Mouse (Mus musculus): ENCODE data around the gene Dcun1d2.
"Not testable (repeated sequence)": the region's sequence is repeated elsewhere in the genome, so short reads cannot be mapped to it uniquely, and the experiment has no call there.

Gene Dcun1d2

DNA sequence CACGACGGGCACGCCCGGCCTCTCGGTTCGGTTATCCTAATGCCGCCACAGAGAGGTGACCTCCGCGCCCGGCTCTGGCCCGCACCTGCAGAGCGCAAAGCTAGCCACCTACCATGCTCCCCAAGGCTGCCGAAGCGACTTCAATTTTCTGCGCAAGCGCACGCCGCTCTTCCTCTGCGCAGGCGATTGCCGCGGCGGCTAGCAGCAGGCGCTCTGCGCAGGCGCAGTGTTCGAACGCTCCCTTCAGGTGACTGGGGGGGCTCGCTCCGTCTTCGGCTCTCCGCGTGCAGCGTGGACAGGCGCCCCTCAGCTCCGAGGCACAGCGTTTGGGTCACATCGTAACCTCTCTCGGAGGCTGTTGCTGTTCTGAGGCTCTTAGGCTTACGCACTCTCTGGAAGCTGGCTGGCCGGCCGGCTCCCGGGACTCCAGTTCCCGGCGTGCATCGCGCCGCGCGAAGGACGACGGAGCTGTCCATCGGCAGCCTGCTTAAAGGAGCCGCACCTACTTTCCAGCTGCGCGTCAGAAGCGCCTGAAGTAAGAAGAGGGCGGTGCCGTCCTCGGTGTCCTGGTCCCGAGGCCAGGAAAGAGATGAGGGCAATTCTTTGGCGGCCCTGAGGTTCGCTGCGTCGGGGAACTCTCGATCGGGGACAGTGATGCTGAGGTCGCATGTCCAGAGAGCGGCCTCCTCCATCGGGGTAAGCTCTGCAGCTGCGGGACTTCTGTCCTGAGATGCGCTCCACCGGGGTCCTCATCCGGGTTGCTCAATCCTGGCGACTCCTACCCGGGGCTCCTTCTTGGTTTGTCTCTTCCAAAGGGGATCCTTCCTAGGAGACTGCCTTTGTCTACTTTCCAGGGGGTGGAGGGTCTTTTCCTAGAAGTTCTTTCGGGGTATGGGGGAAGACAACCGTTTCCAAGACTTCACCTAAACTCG is at the start of gene Dcun1d2, which contains the start of gene Tmco3:
Gene Dcun1d2 (minus strand): TSS at position 440 of the 932 bp plus-strand sequence.
Gene Tmco3 (plus strand): TSS at position 499 of the 932 bp plus-strand sequence.
- DNase-seq (ENCODE audit: low spot score in 2 of 2), result peak; percentile 91

GRCm38 (mm10) chr8:13337678-13338077 is 49.7 kb upstream of the Dcun1d2 start:
- no peak for DNase-seq (ENCODE audit: low spot score in 2 of 2)

DNA sequence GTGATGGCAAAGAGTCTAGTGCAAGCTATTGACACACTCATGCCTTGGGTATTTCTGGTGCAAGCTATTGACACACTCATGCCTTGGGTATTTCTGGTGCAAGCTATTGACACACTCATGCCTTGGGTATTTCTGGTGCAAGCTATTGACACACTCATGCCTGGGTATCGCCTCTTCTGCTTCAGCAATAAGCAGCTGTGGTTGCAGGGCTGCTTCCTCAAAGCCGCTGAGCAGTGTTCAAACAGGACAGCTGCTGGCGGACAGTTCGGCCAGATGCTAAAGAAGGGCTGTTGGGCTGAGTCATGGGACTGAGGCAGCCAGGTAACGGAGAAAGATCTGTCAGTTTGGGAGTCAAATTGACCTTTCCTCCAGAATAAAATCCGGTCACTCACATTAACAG is 49.3 kb upstream of the Dcun1d2 start:
- not testable (repeated sequence) for DNase-seq (ENCODE audit: low spot score in 2 of 2)

DNA sequence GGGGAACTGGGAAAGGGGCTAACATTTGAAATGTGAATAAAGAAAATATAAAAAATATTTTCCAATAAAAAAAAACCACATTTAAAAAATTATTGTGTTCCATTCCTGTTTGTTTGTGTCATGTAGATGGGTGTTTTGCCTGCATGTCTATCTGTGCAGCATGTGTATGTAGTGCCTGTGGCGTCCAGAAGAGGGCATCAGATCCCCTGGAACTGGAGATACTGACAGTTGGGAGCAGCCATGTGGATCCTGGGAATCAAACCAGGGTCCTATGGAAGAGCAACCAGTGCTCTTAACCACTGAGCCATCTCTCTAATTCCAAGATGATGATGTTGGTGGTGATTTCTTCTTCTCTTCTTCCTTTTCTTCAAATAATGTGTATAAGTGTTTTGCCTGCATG is 46.7 kb upstream of the Dcun1d2 start:
- no peak for DNase-seq (ENCODE audit: low spot score in 2 of 2)

DNA sequence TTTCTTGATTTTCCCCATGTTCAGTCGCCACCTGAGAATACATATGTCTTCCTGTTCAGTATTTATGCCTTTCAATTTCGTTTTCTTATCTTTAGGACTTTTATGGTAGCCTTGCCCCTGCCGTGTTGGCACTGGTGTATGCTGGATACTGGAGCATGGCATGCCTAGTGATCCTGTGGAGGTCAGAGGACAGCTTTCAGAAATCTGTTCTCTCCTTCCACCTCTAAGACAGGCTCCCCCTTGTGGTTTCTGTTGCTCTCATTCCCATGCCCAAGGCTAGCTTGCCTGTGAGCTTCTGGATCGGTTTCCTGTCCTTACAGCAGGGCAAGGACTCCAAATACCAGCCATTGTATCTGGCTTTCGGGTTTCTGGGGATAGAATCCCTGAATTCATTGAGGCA is 38.7 kb upstream of the Dcun1d2 start:
- DNase-seq (ENCODE audit: low spot score in 2 of 2), result no peak

DNA sequence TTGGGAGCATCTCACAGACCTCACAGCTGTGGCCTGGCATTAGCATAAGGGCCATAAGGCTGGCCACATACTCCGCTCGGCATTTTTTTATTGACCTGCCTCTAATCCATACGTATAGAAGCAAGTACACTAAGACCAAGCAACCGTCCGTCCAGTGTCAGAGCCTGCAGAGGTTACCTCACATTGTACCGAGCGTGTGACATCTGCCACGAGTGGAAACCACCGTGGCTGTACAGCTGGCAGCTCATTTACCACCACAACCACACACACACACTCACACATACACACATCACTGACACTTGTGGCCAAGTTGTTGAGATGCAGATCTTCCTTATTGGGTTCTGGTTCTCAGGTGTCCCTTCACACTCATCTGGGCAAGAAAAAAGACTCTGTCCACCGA is 28.7 kb upstream of the Dcun1d2 start:
- no peak for DNase-seq (ENCODE audit: low spot score in 2 of 2)

GRCm38 (mm10) chr8:13314922-13315321 is 27.0 kb upstream of the Dcun1d2 start:
- no peak for DNase-seq (ENCODE audit: low spot score in 2 of 2)

DNA sequence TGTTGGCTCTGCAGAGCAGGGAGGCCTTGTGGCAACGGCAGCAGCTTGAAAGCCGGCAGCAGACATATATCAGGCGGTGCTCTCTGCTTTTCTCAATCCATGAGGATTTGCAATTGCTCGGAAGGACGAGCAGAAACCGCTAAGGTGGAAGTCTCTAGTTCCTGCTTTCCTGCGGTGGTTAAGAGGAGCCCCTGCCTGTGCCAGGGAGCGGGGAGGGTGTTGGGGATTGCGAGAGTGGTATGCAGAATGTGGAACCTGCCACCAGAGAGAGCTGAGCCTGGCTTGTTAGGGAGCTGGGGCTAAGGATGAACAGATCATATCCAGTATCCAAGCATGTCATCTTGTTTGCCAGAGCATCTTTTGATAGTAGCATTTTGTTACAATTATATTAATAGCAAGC is 19.0 kb upstream of the Dcun1d2 start:
- no peak for DNase-seq (ENCODE audit: low spot score in 2 of 2)

DNA sequence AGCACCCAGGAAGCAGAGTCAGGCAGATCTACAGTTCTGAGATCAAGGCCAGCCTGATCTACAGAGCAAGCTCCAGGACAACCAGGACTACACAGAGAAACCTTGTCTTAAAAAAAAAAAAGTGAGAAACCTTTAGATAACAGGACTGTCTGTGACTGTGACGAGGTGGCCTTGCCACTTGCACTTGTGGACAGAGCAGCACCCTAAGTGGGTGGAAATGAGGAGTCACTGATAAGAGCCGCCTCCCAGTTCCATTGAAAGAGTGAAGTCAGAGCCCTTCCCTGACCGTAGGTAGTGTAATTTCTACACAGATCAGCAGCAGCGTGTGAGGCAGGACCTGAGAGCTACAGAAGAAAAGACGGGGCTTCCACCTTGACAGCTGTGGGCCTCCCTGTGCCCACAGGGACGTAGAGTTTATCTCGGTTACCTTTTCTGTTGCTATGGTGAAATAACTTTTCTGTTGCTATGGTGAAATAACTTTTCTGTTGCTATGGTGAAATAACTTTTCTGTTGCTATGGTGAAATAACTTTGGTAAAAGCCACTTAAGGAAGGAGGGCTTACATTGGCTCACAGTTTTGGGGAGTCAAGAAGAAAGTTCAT is 18.5 kb upstream of the Dcun1d2 start:
- no peak for DNase-seq (ENCODE audit: low spot score in 2 of 2)

GRCm38 (mm10) chr8:13305884-13306283 is 18.0 kb upstream of the Dcun1d2 start:
- no peak for DNase-seq (ENCODE audit: low spot score in 2 of 2)

DNA sequence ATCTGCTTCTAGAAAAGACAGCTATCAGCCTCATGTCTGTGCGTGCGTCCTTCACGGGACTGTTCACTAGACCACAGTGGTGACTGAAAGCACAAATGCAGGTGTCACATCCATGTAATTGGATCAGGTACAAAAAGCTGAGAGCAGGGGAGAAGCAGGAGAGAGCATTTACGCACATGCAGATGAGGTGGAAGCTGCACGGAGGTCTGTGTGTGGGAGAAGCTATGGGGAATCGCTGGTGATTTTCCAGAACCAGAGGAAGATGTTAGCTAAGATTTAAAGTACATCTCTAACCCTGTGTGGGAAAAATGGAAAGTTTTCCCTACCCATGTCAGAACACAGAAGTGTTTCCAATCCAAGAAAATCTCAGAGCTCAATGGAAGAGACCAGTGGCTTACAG is 17.5 kb upstream of the Dcun1d2 start:
- no peak for DNase-seq (ENCODE audit: low spot score in 2 of 2)

DNA sequence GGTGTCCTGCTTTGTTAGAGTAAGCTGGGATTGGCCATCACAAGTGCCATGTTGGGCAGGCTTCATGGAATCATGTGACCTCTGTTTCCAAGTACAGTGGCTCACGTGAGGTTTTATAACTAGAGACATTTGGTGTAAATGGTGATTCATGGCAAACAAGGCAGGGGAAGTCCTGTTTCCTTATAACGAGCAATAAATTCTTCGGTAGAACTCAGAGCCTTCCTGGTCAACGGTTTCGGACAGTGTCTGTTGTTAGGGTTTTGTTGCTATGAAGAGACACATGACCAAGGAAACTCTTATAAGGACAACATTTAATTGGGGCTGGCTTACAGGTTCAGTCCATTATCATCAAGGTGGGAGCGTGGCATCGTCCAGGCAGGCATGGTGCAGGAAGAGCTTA is 13.1 kb upstream of the Dcun1d2 start:
- no peak for DNase-seq (ENCODE audit: low spot score in 2 of 2)

DNA sequence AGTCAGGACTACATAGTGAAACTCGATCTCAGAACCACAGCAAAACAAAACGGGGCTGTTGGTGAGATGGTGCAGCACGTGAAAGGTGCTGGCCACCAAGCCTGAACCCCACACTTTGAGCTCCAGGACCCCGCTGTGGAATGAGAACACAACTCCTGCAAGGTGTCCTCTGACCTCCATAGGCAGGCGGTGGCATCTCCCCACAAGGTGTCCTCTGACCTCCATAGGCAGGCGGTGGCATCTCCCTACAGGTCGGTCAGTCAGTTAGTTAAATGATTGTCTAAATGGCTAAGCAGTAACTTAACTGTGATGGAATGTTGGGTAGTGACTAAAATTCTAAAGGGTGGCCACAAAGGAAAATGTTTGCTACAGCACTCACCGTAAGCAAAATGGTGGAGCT is 11.6 kb upstream of the Dcun1d2 start:
- no peak for DNase-seq (ENCODE audit: low spot score in 2 of 2)

- no peak for DNase-seq (ENCODE audit: low spot score in 2 of 2)
Observed at GRCm38 (mm10) chr8:13293677-13294470, 5.9 kb upstream of the Dcun1d2 start.

DNA sequence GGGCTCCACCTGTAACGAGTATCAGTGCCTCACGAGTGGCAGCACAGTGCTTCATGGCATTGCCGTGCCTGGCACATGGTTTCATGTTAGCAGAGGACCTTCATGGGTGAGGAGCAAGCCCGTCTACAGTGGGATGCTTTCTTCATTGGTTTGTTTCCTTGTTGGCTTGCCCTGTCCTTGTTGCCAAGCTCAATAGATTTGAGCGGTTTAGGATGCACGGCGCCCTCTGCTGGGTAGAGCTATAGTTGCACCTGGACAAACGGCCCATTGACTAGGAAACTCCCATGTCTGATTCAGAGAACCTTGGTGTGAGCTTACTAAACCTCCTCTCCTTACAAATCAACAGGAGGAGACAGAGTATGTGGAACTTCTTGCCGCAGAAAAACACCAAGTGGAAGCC is 4.4 kb upstream of the Dcun1d2 start:
- DNase-seq (ENCODE audit: low spot score in 2 of 2), result peak; percentile 59 to 74

- no peak for DNase-seq (ENCODE audit: low spot score in 2 of 2)
Observed at GRCm38 (mm10) chr8:13288646-13289045, 715 bp upstream of the Dcun1d2 start.

- peak; percentile 82 for DNase-seq (ENCODE audit: low spot score in 2 of 2)
Observed at GRCm38 (mm10) chr8:13287304-13287691, 633 bp downstream of the Dcun1d2 start.

- no peak for DNase-seq (ENCODE audit: low spot score in 2 of 2)
Observed at GRCm38 (mm10) chr8:13283200-13283599, 4.7 kb downstream of the Dcun1d2 start.

- DNase-seq (ENCODE audit: low spot score in 2 of 2), result no peak
Observed at GRCm38 (mm10) chr8:13276941-13277447, 10.9 kb downstream of the Dcun1d2 start.

DNA sequence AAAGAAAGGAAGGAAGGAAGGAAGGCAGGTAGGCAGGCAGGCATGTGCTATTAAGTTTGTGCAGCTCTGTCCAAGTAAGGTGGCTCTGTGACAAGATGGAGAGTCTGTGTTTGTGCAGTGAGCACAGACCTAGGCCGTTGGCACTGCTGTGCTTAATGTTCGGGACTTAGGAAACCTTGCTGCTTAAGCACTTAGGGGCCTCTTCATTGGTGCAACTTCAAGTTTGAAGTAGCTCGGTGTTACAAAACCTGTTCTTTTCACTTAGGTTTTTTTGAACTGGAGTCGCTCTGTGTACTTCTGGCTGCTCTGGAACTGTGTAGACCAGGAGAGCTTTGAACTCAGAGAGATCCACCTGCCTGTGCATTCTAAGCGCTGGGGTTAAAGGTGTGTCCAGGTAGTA is 15.1 kb downstream of the Dcun1d2 start:
- no peak for DNase-seq (ENCODE audit: low spot score in 2 of 2)

DNA sequence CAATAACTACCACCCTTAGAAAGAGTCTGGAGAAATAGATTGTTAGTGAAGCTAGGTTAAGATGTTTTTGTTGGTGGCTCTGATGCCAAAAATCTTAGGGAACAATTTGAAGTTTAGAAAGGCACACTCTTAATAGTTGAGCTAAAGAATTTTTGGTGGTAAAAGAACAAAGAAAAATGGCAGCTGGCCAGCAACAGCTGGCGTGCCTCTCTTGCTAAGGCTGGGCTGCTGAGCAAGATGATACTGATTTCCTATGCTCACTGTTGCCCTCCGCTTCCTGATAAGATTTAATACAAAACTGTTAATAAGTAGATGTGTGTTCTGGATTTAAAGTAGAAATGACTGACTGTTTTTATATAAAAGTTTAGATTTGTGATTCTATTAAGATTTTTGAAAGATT is 20.4 kb downstream of the Dcun1d2 start:
- DNase-seq (ENCODE audit: low spot score in 2 of 2), result no peak

DNA sequence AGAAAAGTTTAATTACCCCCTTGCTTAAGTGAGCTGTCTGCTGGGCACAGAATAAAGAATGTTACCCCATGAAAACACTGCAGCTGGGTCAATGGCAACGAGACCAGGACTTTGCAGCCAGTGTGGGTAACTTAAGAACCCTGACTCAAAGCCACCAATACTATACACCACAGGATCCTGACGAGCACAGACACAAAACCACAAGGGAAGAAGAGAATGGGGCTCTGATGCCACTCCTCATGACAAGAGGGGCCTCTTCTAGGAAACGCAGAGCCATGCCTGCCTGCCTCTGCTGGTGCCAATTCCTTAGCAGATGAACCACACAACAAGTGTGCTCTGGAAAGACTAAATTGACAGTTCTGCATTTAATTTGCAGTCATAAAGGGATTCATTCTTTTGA is 24.6 kb downstream of the Dcun1d2 start:
- no peak for DNase-seq (ENCODE audit: low spot score in 2 of 2)
